Mouse (Mus musculus): ENCODE data around the gene Mgat5. TPM values are rescaled to one million over a fixed set of nuclear protein-coding genes. Genes with fewer than 3 reads are reported as not detected.
A peak's percentile ranks its signal among the peaks of the same experiment; 100 is the strongest.

Gene Mgat5
- polyA plus RNA-seq, 1 experiment, result 22.7 TPM

- TF ChIP-seq CTCF (IDR thresholded peaks at IDR 0.05; ENCODE audit: low read depth, low read length) (no peak), POLR2A (IDR thresholded peaks at IDR 0.05; ENCODE audit: borderline replicate concordance, low read depth, low read length) (no peak)
- Histone ChIP-seq H3K4me1 (ENCODE audit: control insufficient read depth, insufficient read depth, low read length) (peaks cover 45% of the 10 kb centered on the region), H3K4me3 (ENCODE audit: insufficient read depth, low read length) (peak overlapping the region; percentile 35), H3K27ac (ENCODE audit: insufficient read depth, low read depth, low read length) (peak overlapping the region; percentile 96)
Measured at GRCm38 (mm10) chr1:127270273-127271020, 65.6 kb downstream of the Mgat5 start.

- TF ChIP-seq CTCF (IDR thresholded peaks at IDR 0.05; ENCODE audit: low read depth, low read length), result no peak
- no peak for TF ChIP-seq POLR2A (IDR thresholded peaks at IDR 0.05; ENCODE audit: borderline replicate concordance, low read depth, low read length)
- peak overlapping the region; percentile 96 for H3K27ac ChIP-seq (ENCODE audit: insufficient read depth, low read depth, low read length)
- H3K4me3 ChIP-seq (ENCODE audit: insufficient read depth, low read length), result no peak overlapping the region
Measured at GRCm38 (mm10) chr1:127271156-127271555, 66.3 kb downstream of the Mgat5 start.

GRCm38 (mm10) chr1:127273363-127273762 is 68.5 kb downstream of the Mgat5 start:
- H3K4me3 ChIP-seq (ENCODE audit: insufficient read depth, low read length), result no peak overlapping the region
- no peak overlapping the region for H3K27ac ChIP-seq (ENCODE audit: insufficient read depth, low read depth, low read length)
- TF ChIP-seq CTCF (IDR thresholded peaks at IDR 0.05; ENCODE audit: low read depth, low read length) (no peak), POLR2A (IDR thresholded peaks at IDR 0.05; ENCODE audit: borderline replicate concordance, low read depth, low read length) (no peak)
- H3K4me1 ChIP-seq (ENCODE audit: control insufficient read depth, insufficient read depth, low read length), result peaks cover 52% of the 10 kb centered on the region

More at GRCm38 (mm10) chr1:127271156-127271555, 66.3 kb downstream of the Mgat5 start:
- H3K4me1 ChIP-seq (ENCODE audit: control insufficient read depth, insufficient read depth, low read length), result peaks cover 43% of the 10 kb centered on the region

- Histone ChIP-seq H3K4me3 (ENCODE audit: insufficient read depth, low read length) (no peak overlapping the region), H3K27ac (ENCODE audit: insufficient read depth, low read depth, low read length) (no peak overlapping the region), H3K4me1 (ENCODE audit: control insufficient read depth, insufficient read depth, low read length) (peaks cover 48% of the 10 kb centered on the region)
- no peak for TF ChIP-seq CTCF (IDR thresholded peaks at IDR 0.05; ENCODE audit: low read depth, low read length)
- no peak for TF ChIP-seq POLR2A (IDR thresholded peaks at IDR 0.05; ENCODE audit: borderline replicate concordance, low read depth, low read length)
Measured at GRCm38 (mm10) chr1:127275572-127276324, 70.9 kb downstream of the Mgat5 start.

GRCm38 (mm10) chr1:127278067-127278466 is 73.3 kb downstream of the Mgat5 start:
- TF ChIP-seq POLR2A (IDR thresholded peaks at IDR 0.05; ENCODE audit: borderline replicate concordance, low read depth, low read length) (no peak), CTCF (IDR thresholded peaks at IDR 0.05; ENCODE audit: low read depth, low read length) (no peak)
- H3K4me3 ChIP-seq (ENCODE audit: insufficient read depth, low read length), result no peak overlapping the region
- peak overlapping the region; percentile 90 for H3K27ac ChIP-seq (ENCODE audit: insufficient read depth, low read depth, low read length)
- H3K4me1 ChIP-seq (ENCODE audit: control insufficient read depth, insufficient read depth, low read length), result peaks cover 32% of the 10 kb centered on the region

GRCm38 (mm10) chr1:127280256-127280655 is 75.4 kb downstream of the Mgat5 start:
- no peak overlapping the region for H3K4me3 ChIP-seq (ENCODE audit: insufficient read depth, low read length)
- no peak for TF ChIP-seq CTCF (IDR thresholded peaks at IDR 0.05; ENCODE audit: low read depth, low read length)
- TF ChIP-seq POLR2A (IDR thresholded peaks at IDR 0.05; ENCODE audit: borderline replicate concordance, low read depth, low read length), result no peak
- no peak overlapping the region for H3K27ac ChIP-seq (ENCODE audit: insufficient read depth, low read depth, low read length)
- peaks cover 28% of the 10 kb centered on the region for H3K4me1 ChIP-seq (ENCODE audit: control insufficient read depth, insufficient read depth, low read length)

- no peak for TF ChIP-seq POLR2A (IDR thresholded peaks at IDR 0.05; ENCODE audit: borderline replicate concordance, low read depth, low read length)
- TF ChIP-seq CTCF (IDR thresholded peaks at IDR 0.05; ENCODE audit: low read depth, low read length), result no peak
- Histone ChIP-seq H3K4me1 (ENCODE audit: control insufficient read depth, insufficient read depth, low read length) (no peaks in the 10 kb centered on the region), H3K27ac (ENCODE audit: insufficient read depth, low read depth, low read length) (no peak overlapping the region), H3K4me3 (ENCODE audit: insufficient read depth, low read length) (no peak overlapping the region)
Measured at GRCm38 (mm10) chr1:127284975-127285374, 80.2 kb downstream of the Mgat5 start.

GRCm38 (mm10) chr1:127287505-127287904 is 82.7 kb downstream of the Mgat5 start:
- no peak overlapping the region for H3K27ac ChIP-seq (ENCODE audit: insufficient read depth, low read depth, low read length)
- TF ChIP-seq POLR2A (IDR thresholded peaks at IDR 0.05; ENCODE audit: borderline replicate concordance, low read depth, low read length) (no peak), CTCF (IDR thresholded peaks at IDR 0.05; ENCODE audit: low read depth, low read length) (no peak)
- H3K4me1 ChIP-seq (ENCODE audit: control insufficient read depth, insufficient read depth, low read length), result peaks cover 15% of the 10 kb centered on the region
- no peak overlapping the region for H3K4me3 ChIP-seq (ENCODE audit: insufficient read depth, low read length)

- peaks cover 15% of the 10 kb centered on the region for H3K4me1 ChIP-seq (ENCODE audit: control insufficient read depth, insufficient read depth, low read length)
Measured at GRCm38 (mm10) chr1:127290879-127291278, 86.1 kb downstream of the Mgat5 start.

GRCm38 (mm10) chr1:127291721-127292120 is 86.9 kb downstream of the Mgat5 start:
- Histone ChIP-seq H3K4me1 (ENCODE audit: control insufficient read depth, insufficient read depth, low read length) (peaks cover 20% of the 10 kb centered on the region), H3K27ac (ENCODE audit: insufficient read depth, low read depth, low read length) (no peak overlapping the region), H3K4me3 (ENCODE audit: insufficient read depth, low read length) (no peak overlapping the region)
- TF ChIP-seq CTCF (IDR thresholded peaks at IDR 0.05; ENCODE audit: low read depth, low read length), result no peak
- TF ChIP-seq POLR2A (IDR thresholded peaks at IDR 0.05; ENCODE audit: borderline replicate concordance, low read depth, low read length), result no peak

More at GRCm38 (mm10) chr1:127290879-127291278, 86.1 kb downstream of the Mgat5 start:
- TF ChIP-seq POLR2A (IDR thresholded peaks at IDR 0.05; ENCODE audit: borderline replicate concordance, low read depth, low read length), result no peak
- no peak for TF ChIP-seq CTCF (IDR thresholded peaks at IDR 0.05; ENCODE audit: low read depth, low read length)
- H3K27ac ChIP-seq (ENCODE audit: insufficient read depth, low read depth, low read length), result no peak overlapping the region
- H3K4me3 ChIP-seq (ENCODE audit: insufficient read depth, low read length), result no peak overlapping the region
